Mouse (Mus musculus): Measurements from ENCODE around the gene Cped1.
"Not testable (repeated sequence)": the region's sequence is repeated elsewhere in the genome, so short reads cannot be mapped to it uniquely, and the experiment has no call there.

Gene Cped1

DNA sequence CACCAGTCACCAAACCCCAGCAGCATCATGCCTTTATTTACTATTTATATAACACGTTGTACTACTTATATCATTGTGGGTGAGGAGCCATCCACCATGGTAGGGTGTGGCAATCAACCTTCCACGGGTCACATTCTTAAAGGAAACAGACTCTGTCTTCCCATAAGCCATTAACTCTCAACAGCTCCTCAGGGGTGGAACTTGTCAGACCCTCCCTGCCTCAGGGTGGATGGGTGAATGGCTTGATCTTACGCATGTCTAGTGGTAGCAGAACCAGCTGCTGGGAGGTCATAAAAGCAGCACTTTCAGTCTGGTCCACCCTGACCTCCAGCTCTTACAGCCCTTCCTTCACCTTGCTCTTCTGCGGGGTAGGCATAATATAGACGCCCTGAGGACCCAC lies 100.3 kb downstream of the Cped1 start:
- no peak for DNase-seq (ENCODE audit: low spot score)

DNA sequence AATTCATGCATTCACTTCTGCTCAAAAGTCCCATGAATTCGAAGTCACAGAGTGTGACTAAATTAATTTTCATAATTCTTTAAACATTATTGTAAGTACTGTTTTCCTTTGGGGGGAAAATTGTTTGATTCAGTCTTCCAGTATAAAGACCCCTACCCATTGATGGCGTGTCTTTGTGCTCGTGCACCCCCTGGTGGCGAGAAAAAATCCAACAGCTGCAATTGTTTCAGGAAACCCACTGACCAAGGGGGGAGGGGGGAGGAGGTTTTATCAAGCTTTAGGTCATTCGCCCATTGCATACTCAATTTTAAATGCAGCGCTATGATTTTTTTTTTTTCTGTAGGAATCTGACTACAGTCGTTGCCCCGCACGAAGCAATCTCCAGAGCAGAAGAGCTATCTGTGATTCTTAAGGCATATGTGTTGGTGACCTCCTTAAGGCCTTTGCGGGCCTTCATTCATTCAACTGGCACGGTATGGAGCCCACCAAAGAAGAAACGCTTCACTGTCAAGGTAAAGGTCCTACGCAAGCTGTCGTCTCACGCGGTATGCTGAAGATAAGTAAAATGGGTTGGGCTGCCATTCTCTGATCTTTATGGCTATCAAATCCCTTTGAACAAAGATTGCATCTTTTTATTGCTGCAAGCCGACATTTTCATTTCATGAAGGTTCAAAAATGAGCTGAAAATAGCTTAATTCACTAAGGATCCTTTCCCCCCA lies 102.8 kb downstream of the Cped1 start:
- DNase-seq (ENCODE audit: low spot score) = no peak

DNA sequence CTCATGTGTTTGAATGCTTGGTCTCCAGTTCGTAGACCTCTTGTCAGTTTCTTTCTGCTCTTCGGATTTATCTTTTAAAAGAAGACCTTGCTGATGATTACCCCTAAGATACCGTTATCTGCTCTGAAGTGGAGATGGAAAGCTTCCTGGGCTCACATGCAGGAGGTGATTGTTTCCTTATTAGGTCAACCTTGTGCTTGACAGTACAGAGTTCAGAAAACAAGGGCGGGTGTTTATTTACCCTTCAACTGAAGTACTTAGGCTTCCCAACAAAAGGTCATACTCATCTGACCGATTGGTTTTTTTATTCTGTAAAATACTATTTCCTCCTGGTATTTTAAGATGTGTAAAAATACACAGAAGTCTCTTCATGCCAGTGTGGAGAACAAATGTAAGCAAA lies 106.1 kb downstream of the Cped1 start:
- DNase-seq (ENCODE audit: low spot score) = no peak

DNA sequence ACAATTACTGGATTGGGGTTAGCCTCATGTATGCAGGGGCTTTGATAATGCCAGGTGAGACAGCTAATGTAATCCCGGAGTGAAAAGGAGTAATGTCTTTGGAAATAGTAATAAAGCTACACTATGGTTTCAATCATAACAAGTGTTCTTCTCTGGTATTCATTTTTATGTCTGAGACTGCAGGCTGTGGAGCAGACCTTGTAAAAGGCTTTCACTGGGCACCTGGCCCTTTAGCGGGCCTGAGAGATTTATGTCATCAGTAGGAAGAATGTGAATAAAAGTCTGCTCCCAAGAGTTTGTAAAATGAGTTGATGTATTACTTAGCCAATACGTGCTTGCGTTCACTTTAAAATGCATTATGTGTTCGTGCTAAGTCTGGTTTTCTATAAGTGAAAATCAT lies 108.1 kb downstream of the Cped1 start:
- DNase-seq (ENCODE audit: low spot score) = no peak

DNA sequence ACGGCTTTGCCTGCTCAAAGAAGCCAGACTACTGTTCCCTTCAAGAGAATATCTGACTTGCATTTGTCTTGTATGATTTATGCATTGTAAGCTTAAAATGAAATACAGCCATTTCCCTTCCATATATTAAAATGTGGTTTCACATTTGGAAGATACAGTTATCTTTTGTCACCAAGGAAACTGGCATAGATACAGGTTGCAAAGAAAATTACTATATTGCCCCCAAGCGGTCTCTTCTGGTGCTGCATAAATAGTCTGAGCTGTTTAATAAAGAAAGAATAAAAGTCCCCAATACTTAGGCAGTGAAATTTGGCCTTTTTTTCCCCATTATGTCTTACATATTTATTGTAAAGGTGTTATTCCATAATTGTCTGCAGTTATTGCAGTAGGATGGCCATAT lies 112.0 kb downstream of the Cped1 start:
- DNase-seq (ENCODE audit: low spot score) = no peak

DNA sequence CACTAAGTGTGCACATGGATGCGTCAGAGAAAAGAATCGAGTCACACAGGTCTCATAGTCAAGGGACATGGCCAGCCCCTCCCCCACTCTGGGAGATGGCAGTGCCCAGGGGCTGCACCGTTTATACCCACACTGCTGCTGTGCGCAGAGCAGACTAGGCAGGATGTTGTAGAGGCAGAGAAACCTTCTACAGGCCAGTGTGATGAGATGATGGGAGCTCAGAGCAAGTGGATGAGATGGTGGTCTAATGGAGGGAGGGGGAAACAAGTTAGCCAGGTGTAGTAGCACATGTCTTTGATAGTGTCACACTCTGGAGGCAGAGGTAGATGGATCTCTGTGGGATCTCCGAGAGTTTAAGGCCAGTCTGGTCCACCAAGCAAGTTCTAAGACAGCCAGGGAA lies 114.1 kb downstream of the Cped1 start:
- no peak for DNase-seq (ENCODE audit: low spot score)

DNA sequence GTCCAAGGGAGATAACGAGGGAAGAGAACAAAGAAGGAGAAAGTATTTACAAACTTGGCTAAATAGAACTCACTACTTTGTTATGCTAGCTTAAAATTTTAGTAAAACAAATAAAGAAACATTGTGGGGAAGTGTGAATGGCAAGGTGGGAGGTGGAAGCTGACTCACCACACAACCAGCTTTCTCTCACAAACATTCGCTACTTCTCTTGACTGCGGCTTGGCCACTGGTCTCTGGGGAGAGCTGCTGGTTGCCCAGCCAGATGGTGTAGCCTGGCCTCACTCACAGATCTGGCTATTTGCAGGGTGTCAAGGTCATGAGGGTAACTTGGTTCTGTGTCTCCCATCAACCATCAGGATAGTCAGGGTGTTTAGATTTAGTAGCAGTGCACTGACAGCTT lies 116.2 kb downstream of the Cped1 start:
- DNase-seq (ENCODE audit: low spot score) = no peak

DNA sequence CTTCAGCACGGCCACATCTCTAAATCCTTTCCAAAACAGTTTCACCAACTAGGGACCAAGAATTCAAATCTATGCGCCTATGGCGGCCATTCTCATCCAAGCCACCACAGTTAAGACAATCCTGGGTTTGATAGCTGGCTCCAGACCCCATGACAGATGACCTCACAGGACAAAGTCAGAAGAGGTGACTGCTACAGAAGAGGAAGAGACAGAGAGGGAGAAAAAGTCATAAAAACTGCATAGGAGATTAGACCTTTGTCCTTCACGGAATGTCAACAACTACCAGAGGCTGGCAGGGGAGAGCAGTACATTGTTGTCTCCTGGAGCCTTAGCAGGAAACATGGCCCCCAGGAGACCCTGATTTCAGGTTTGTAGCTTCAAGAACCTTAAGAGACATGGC lies 117.0 kb downstream of the Cped1 start:
- no peak for DNase-seq (ENCODE audit: low spot score)

DNA sequence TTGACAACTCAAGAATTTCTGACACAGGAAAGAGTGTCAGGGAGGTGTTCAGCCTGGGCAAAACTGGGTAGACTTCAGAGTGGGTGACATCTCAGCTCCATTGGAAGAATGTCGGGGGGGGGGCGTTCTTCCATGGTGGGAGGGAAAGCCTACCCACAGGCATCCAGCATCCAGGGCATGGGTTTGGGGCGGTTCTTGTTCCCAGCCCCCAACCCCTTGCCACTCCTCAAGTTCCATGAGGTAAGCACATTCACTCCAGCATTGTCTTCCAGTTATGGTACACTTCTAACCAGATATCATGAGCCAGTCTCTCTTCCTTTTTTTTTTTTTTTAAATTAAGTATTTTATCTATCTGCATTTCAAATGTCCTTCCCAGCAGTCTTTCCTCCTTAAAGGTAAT lies 118.0 kb downstream of the Cped1 start:
- DNase-seq (ENCODE audit: low spot score) = no peak

DNA sequence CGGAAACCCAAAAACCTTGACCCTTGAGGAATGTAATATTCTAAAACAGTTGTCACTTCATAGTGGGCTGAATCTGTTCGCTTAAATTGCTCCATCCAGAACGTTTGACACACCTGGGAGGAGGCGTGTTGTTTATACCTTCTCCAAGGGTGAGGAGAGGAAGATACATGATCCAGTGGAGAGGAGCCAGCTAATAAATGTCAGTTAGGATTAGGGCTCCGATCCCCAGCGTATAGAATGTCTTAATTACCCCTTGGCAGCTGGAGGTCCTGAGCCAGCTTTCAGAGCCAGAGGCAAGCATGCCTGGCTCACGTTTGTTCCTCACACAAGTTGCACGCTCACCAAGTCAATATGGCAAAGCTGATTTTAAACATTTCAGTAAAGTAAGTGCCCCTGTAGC lies 118.5 kb downstream of the Cped1 start:
- DNase-seq (ENCODE audit: low spot score) = no peak

DNA sequence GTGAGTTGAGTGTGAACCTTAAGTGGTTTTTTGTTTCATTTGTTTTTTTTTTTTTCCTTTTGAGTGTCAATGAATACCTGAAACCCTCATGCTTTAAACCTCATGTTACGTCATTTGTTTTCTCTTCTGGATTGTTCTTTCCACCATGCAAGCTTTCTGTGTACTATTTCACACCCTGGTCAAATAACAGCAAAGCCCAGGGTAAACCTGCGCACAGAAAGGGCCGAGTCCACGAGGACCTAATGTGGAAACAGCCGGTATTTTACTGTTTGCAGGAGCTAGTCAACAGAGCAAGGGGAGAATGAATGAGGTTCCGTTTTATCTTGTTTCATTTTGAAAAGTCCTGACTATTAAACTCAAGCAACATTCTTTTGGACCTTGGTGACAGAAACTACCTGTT lies 128.4 kb downstream of the Cped1 start:
- DNase-seq (ENCODE audit: low spot score) = no peak

DNA sequence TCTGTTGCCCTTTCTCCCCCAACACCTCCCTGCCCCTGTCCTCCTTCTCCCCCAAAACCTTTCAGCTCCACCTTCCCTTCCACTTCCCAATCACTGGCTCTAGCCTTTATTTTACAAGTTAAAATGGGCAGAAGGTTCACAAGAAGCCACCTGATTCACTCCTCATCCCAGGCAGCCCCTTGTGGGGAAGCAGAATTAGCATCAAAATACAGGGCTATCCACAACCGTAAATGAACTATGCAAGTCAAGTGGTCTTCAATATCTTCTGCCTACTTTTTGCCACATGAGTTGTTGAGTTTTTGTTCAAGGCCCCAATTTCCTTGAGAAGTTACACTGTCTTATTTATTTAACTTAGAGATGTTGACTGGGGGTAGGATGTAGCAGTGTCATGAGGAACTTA lies 131.0 kb downstream of the Cped1 start:
- no peak for DNase-seq (ENCODE audit: low spot score)

DNA sequence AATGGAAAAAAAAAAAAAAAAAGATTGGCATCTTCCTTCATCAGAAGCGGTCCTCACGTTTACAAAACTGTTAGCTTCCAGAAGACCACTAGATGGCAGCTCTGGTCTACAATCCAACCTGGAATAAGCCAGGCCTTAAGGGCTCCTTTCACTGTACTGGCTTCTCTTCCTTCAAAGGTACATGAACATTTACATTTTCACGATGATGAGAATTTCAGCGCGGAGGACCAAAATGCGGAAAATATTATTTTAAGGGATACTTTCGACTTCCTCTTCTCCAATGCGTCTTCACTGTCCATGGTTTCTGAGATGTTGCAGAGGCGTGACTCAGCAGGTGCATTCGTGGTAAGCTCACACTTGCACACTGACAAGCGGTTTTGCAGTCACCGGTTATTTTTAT lies 136.4 kb downstream of the Cped1 start:
- DNase-seq (ENCODE audit: low spot score) = peak; percentile 21

DNA sequence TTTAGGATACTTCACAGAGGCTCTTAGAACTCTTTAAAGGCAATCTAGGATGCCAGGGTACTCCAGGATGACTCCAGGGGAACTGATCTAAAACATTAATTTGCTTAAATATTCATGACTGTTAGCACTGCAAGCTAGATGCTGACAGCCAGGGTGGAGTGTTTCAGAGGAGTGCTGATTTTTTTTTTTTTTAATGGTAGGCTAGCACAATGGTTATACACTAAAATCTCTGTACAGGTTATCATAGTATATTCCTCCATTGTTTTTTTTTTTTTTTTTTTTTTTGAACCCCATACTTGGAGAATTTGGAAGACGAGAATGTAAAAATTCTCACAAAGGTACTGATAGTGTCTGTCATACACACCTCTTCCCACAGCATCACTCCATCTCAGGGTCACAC lies 137.0 kb downstream of the Cped1 start:
- no peak for DNase-seq (ENCODE audit: low spot score)

DNA sequence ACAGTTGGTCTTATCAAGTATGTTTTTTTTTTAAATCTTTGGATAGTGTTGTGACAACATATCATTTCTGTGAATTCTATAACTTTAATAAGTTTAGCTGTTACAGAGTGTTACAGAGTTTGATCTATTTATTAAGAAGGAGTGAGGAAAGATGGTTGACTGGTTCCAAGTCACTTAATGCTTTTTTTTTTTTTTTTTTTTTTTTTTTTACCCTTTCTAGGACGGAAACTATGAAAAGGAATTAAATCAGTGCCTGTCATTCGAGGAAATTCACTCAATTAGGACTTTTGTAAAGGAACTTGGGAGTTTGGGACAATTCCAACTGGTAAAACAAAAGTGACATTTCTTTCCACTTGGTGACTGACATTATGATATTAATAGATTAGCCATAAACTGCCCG lies 137.6 kb downstream of the Cped1 start:
- no peak for DNase-seq (ENCODE audit: low spot score)

DNA sequence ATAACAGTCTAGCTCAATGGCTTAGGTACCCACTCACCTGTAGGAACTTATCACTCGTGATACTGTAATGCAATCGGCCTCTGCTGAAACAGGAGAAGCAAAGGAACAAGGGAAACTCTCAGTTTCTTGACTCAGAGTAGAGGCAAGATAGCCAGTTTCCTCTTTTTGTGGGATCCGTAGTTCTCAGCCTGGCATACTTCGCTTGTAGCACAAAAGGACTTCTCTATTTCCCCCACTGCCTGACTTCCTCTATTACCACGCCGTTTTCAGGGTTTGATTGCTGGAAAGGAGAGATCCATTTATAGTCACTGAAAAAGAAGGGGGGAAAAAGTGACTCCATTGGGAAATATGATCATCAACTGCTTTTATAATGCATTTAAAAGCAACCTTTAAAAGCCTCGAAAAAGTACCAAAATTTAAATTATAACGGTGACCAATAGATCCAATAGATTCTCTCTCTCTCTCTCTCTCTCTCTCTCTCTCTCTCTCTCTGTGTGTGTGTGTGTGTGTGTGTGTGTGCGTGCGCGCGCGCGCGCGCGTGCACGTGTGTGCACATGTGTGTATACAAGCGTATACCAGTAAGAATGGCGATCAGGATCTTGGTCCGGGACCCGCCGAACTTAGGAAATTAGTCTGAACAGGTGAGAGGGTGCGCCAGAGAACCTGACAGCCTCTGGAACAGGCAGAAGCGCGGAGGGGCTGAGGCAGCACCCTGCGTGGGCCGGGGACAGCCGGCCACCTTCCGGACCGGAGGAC lies 139.0 kb downstream of the Cped1 start:
- not testable (repeated sequence) for DNase-seq (ENCODE audit: low spot score)

DNA sequence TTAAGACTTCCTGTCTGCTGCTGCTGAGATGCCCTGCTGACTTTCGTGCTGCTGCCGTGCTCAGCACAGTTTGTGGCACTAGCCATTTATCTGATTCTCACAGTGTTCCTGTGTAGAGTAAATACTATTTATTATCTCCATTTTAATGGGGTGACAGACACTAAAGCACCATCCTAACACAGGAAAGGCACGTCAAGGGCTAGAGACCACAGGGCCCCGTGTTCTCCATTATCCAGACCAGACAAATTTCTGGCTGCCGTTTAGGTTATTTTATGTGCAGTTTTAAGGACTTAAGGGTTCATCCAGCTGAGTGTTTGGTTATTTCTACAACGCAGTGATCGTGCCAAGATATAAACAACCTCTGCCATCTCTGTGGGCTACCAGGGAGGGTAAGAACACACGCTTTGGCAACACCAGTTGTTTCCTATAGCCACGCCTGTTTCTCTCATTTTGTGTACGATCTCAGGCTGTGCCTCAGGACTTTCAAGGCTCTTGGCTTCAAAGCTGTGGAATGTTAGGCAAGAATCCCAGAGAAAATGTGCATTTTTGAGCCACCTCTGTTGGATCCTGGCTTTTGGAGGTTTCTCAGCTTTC lies 149.4 kb downstream of the Cped1 start:
- DNase-seq (ENCODE audit: low spot score) = no peak

DNA sequence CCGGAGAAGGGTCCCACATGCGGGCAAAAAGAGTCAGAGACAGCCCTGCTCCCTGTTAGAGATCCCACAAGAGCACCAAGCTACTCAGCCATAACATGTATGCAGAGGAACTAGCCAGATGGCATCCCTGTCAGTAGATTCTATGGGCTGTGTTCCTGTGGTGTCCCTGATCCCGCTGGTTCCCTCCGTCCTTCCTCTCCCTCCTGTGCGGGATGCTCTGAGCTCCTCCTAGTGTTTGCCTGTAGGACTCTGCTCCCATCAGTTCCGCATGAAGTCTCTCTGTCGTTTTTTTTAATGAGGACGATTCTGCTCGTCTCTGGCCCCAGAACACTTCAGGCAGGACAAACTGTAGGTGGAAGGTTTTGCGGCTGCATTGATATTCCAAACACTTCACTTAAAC lies 151.1 kb downstream of the Cped1 start:
- DNase-seq (ENCODE audit: low spot score) = no peak

DNA sequence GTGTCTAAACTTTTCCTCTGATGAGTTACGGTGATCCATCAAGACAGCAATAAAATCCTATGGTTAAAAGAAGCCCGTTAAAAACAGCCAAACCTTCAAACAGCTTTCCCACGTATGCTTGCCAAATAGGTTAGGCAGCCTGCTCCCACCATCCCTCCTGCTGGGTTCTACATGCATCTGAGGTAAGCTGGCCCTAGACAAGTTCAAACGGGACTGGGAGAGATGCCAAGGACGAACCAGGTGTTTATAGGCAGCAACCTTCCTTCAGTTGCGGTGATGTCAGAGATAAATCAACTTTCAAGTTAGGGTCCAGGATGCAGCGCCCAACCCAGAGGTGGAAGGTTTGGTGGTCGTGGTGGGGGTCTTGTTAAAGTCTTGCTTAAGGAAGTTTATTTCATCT lies 155.1 kb downstream of the Cped1 start:
- no peak for DNase-seq (ENCODE audit: low spot score)

DNA sequence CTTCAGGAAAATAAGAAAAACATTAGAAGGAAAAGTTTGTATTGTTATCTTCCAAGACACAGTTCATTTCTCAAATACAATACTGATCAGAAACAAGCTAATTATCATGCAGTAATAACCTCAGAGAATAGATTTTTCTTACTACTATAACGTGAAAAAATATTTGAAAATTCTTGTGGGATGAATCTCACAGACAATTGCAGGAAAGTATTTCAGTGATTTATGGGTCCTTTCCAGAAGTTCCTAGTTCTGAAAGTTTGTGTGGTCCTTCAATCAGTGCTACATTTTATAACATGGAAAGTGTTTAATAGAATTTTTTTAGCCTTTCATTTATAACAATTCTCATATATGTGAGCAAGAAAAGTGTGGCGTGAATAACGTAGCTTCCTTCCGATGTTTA lies 161.5 kb downstream of the Cped1 start:
- no peak for DNase-seq (ENCODE audit: low spot score)

DNA sequence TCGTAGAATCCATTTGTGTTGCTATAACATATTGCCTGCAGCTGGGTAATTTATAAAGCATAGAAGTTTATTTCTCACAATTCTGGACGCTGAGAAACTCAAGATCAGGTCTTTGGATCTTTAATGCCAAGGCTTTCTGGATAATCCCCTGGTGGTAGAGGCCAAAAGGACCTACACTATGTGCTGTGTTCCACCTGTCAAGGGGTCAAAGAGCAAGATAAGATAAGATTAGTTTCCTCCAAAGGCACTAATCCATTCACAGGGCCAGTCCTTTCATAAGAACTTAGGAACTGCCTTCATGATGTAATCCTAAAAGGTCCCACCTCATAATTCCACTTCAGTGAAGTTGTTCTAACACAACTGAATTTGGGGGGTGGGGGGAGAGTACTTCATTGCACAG lies 162.8 kb downstream of the Cped1 start:
- no peak for DNase-seq (ENCODE audit: low spot score)

DNA sequence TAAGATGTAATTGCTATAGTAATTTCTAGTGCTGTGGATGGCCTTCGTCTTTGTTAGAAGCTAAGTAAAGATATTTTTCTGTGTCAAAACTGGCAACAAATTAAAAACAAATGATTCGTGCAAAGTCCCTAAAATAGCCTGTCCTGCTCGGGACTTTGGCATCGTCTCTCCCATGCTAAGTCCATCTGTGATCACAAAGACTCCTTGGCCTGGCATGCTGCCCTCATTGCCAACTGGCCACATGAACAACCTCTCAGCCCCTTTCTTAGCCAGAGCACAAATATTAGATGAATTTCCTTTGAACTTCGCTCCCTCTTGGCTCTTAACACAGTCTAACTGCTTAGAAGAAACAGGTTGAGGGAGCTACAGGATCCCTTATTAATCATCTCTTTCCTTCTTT lies 171.7 kb downstream of the Cped1 start:
- no peak for DNase-seq (ENCODE audit: low spot score)

DNA sequence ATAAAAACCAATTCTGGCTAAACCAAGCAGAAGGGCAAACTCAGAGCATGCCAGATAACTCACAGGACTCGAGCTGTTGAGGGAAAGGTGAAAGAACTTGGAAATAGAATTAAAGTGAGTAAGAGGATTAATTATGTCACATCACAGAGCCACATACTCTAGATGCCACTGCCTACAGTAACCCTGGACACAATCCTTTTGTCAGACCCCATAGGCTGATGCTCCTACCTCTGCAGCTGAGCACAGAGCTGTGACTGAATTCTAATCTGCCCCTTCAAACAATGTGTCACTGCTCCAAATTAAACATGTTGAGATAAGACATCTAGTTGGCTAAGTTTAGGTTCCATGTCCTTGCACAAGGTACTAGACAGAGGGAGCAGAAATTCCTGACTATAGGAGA lies 176.2 kb downstream of the Cped1 start:
- no peak for DNase-seq (ENCODE audit: low spot score)

DNA sequence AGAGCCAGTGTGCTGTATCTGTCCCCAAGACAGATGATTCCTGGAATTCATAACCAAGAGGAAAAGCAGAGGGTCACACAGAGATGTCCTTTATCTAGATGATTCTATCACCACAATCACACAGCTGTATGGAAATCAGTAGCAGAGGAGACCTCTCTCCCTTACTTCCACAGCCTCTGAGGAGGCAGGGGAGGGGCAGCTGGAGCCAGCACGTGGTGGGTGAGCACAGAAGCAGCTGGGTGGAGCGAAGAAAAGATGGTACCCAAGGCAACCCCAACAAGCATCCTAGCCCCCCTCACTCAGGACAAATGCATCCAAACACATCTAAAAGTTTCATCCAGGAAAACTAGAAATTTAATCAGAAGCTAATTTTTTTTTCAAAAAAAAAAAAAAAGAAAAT lies 182.7 kb downstream of the Cped1 start:
- no peak for DNase-seq (ENCODE audit: low spot score)
